Mouse (Mus musculus) ES-E14 (cell line): ENCODE results near the gene Rapgef6.

ENCODE experiments used
- ZC3H11A ChIP-seq: IDR thresholded peaks from 2 replicates; pipeline ENCODE4 v1.6.1; 2012; ENCODE audit warnings: low read depth, mild to moderate bottlenecking, inconsistent platforms, low read length, borderline replicate concordance
- ZNF384 ChIP-seq: IDR thresholded peaks from 2 replicates; pipeline ENCODE4 v1.6.1; 2012; ENCODE audit warnings: low read depth, low read length, inconsistent platforms

DNA sequence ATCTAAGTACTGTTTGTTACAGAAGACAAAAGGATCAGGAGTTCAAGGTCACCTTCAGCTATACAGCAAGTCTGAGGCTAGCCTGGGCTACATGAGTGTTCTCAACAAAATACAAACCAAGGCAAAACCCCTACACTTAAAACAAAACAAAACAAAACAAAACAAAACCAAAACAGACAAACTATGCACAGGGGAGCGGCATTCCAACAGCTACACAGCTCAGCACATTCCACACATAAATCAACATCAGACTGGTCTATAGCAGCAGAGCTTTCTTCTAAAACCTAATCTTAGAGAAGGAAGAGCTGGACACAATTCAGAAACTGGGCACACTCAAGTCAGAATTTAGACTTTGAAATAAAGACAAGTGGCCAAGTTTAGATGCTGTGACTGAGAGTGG is 221.6 kb downstream of the Rapgef6 start:
- TF ChIP-seq ZNF384 (no peak), ZC3H11A (no peak)
